Mouse (Mus musculus) hindbrain, embryonic 10.5 days (tissue): ENCODE measurements around the gene Ppm1n. TPM values are rescaled to one million over a fixed set of nuclear protein-coding genes. Genes with fewer than 3 reads are reported as not detected.

Experiments used
- DNase-seq: peaks from one replicate; pipeline ENCODE4 v3.0.0-alpha.2; 2017; ENCODE audit warnings: low spot score
- H3K27ac ChIP-seq: fragments of 300-500 bp; sonication (generic); 2 replicates; pipeline ENCODE4 v1.5.1; 2016; ENCODE audit warnings: mild to moderate bottlenecking, moderate library complexity
- H3K27me3 ChIP-seq: fragments of 300-500 bp; sonication (generic); 2 replicates; pipeline ENCODE4 v1.6.1; 2016; ENCODE audit warnings: mild to moderate bottlenecking; ENCODE audit not compliant: poor library complexity, insufficient read depth, severe bottlenecking
- H3K36me3 ChIP-seq: fragments of 300-500 bp; sonication (generic); 2 replicates; pipeline ENCODE4 v1.6.1; 2016; ENCODE audit warnings: mild to moderate bottlenecking, moderate library complexity
- H3K4me1 ChIP-seq: fragments of 300-500 bp; sonication (generic); replicated peaks from 2 replicates; pipeline ENCODE4 v1.6.1; 2016; ENCODE audit warnings: mild to moderate bottlenecking
- H3K4me3 ChIP-seq: fragments of 300-500 bp; sonication (generic); 2 replicates; pipeline ENCODE4 v1.5.1; 2016; ENCODE audit warnings: mild to moderate bottlenecking, moderate library complexity
- H3K9me3 ChIP-seq: fragments of 300-500 bp; sonication (generic); 2 replicates; pipeline ENCODE4 v1.6.1; 2016; ENCODE audit warnings: mild to moderate bottlenecking, moderate library complexity
- WGBS: fragments of 180-500 bp; shearing (Covaris S2); methylation state at CpG from one replicate; pipeline ENCODE4 v1.1.7; 2016; 5-methylcytosine and 5-hydroxymethylcytosine counted together
- polyA plus RNA-seq: library from polyadenylated mRNA; unstranded; fragments of >200 nt; fragmentation: Nextera tagmentation; extraction: Ambion mirVana; gene quantifications from 2 replicates; pipeline ENCODE4 v1.2.1, GENCODE M21; 2016

Ppm1n gene
- polyA plus RNA-seq: 0.30 and 0.42 TPM in 2 replicates

- H3K36me3 ChIP-seq: no peaks in the 10 kb centered on the region
- peaks cover 65% of the 10 kb centered on the region for H3K27me3 ChIP-seq
- H3K9me3 ChIP-seq: 0 out of 2 replicates have a peak, but pooled peaks cover 3% of the 10 kb centered on the region
- H3K4me3 ChIP-seq: peak within 1 kb of the TSS; percentile 43
- peak; percentile 37 for DNase-seq
- no peak within 1 kb of the TSS for H3K27ac ChIP-seq
- H3K4me1 ChIP-seq: peaks cover 27% of the 10 kb centered on the region
- under 1% methylated on average over 46 of the region's 46 CpGs for WGBS
Observed at GRCm38 (mm10) chr7:19279581-19280114, at the start of gene Ppm1n. TSS of gene Ppm1n (minus strand) at chr7:19280064.

GRCm38 (mm10) chr7:19328425-19328824 lies 48.6 kb upstream of the Ppm1n start:
- no peak overlapping the region for H3K4me3 ChIP-seq
- DNase-seq: no peak
- no peaks in the 10 kb centered on the region for H3K36me3 ChIP-seq
- H3K4me1 ChIP-seq: peaks cover 33% of the 10 kb centered on the region
- peaks cover 22% of the 10 kb centered on the region for H3K27me3 ChIP-seq
- H3K9me3 ChIP-seq: no peaks in the 10 kb centered on the region
- H3K27ac ChIP-seq: no peak overlapping the region

GRCm38 (mm10) chr7:19327782-19328181 lies 47.9 kb upstream of the Ppm1n start:
- Histone ChIP-seq H3K9me3 (no peaks in the 10 kb centered on the region), H3K27ac (peak overlapping the region; percentile 81), H3K36me3 (no peaks in the 10 kb centered on the region), H3K4me1 (peaks cover 27% of the 10 kb centered on the region), H3K27me3 (peaks cover 22% of the 10 kb centered on the region), H3K4me3 (peak overlapping the region; percentile 52; the same call in 1 of the 2 replicates)
- no peak for DNase-seq
- 81% methylated on average over 5 of the region's 5 CpGs for WGBS

GRCm38 (mm10) chr7:19327128-19327527 lies 47.3 kb upstream of the Ppm1n start:
- H3K9me3 ChIP-seq: no peaks in the 10 kb centered on the region
- WGBS: under 1% methylated on average over 22 of the region's 22 CpGs
- no peaks in the 10 kb centered on the region for H3K36me3 ChIP-seq
- H3K4me1 ChIP-seq: peaks cover 27% of the 10 kb centered on the region
- H3K27me3 ChIP-seq: peaks cover 22% of the 10 kb centered on the region
- peak overlapping the region; percentile 52 for H3K4me3 ChIP-seq
- peak overlapping the region; percentile 81 for H3K27ac ChIP-seq
- DNase-seq: peak; percentile 87

- peak overlapping the region; percentile 81 for H3K27ac ChIP-seq
- under 1% methylated on average over 20 of the region's 20 CpGs for WGBS
- H3K36me3 ChIP-seq: no peaks in the 10 kb centered on the region
- DNase-seq: peak; percentile 89
- no peaks in the 10 kb centered on the region for H3K9me3 ChIP-seq
- peak overlapping the region; percentile 52 for H3K4me3 ChIP-seq
- H3K27me3 ChIP-seq: peaks cover 14% of the 10 kb centered on the region
- peaks cover 27% of the 10 kb centered on the region for H3K4me1 ChIP-seq
Observed at GRCm38 (mm10) chr7:19326359-19326758, 46.5 kb upstream of the Ppm1n start.

GRCm38 (mm10) chr7:19325262-19326199 lies 45.7 kb upstream of the Ppm1n start:
- WGBS: 73% methylated on average over 21 of the region's 21 CpGs
- peaks cover 11% of the 10 kb centered on the region for H3K27me3 ChIP-seq
- peak overlapping the region; percentile 81; the same call in 1 of the 2 replicates for H3K27ac ChIP-seq
- no peaks in the 10 kb centered on the region for H3K36me3 ChIP-seq
- H3K4me3 ChIP-seq: peak overlapping the region; percentile 52; the same call in 1 of the 2 replicates
- peaks cover 31% of the 10 kb centered on the region for H3K4me1 ChIP-seq
- no peaks in the 10 kb centered on the region for H3K9me3 ChIP-seq
- DNase-seq: no peak

GRCm38 (mm10) chr7:19324221-19324620 lies 44.4 kb upstream of the Ppm1n start:
- DNase-seq: no peak
- Histone ChIP-seq H3K4me1 (peaks cover 44% of the 10 kb centered on the region), H3K9me3 (no peaks in the 10 kb centered on the region), H3K36me3 (no peaks in the 10 kb centered on the region), H3K27me3 (peaks cover 9% of the 10 kb centered on the region), H3K27ac (no peak overlapping the region), H3K4me3 (no peak overlapping the region)
- 88% methylated on average over 11 of the region's 11 CpGs for WGBS

- Histone ChIP-seq H3K36me3 (no peaks in the 10 kb centered on the region), H3K9me3 (no peaks in the 10 kb centered on the region), H3K4me3 (no peak overlapping the region), H3K4me1 (peaks cover 41% of the 10 kb centered on the region), H3K27me3 (peaks cover 26% of the 10 kb centered on the region), H3K27ac (no peak overlapping the region)
- WGBS: 51% methylated on average over 9 of the region's 9 CpGs
- DNase-seq: no peak
Observed at GRCm38 (mm10) chr7:19322489-19322888, 42.6 kb upstream of the Ppm1n start.

- no peak for DNase-seq
- H3K9me3 ChIP-seq: no peaks in the 10 kb centered on the region
- peaks cover 36% of the 10 kb centered on the region for H3K4me1 ChIP-seq
- H3K4me3 ChIP-seq: no peak overlapping the region
- H3K36me3 ChIP-seq: no peaks in the 10 kb centered on the region
- H3K27ac ChIP-seq: no peak overlapping the region
- H3K27me3 ChIP-seq: peaks cover 34% of the 10 kb centered on the region
- 61% methylated on average over 5 of the region's 5 CpGs for WGBS
Observed at GRCm38 (mm10) chr7:19321464-19321863, 41.6 kb upstream of the Ppm1n start.

- 42% methylated on average over 7 of the region's 7 CpGs for WGBS
- no peaks in the 10 kb centered on the region for H3K36me3 ChIP-seq
- peak overlapping the region; percentile 79 for H3K27ac ChIP-seq
- peak overlapping the region; percentile 59; the same call in 1 of the 2 replicates for H3K4me3 ChIP-seq
- H3K27me3 ChIP-seq: peaks cover 41% of the 10 kb centered on the region
- H3K9me3 ChIP-seq: no peaks in the 10 kb centered on the region
- H3K4me1 ChIP-seq: peaks cover 34% of the 10 kb centered on the region
- no peak for DNase-seq
Observed at GRCm38 (mm10) chr7:19320637-19321036, 40.8 kb upstream of the Ppm1n start.

- H3K4me3 ChIP-seq: peak overlapping the region; percentile 59
- under 1% methylated on average over 41 of the region's 41 CpGs for WGBS
- H3K4me1 ChIP-seq: peaks cover 34% of the 10 kb centered on the region
- DNase-seq: peak; percentile 98
- no peaks in the 10 kb centered on the region for H3K9me3 ChIP-seq
- no peaks in the 10 kb centered on the region for H3K36me3 ChIP-seq
- H3K27ac ChIP-seq: peak overlapping the region; percentile 79
- peaks cover 48% of the 10 kb centered on the region for H3K27me3 ChIP-seq
Observed at GRCm38 (mm10) chr7:19319906-19320305, 40.0 kb upstream of the Ppm1n start.

- Histone ChIP-seq H3K27ac (peak overlapping the region; percentile 79), H3K4me1 (peaks cover 34% of the 10 kb centered on the region), H3K27me3 (peaks cover 52% of the 10 kb centered on the region), H3K4me3 (peak overlapping the region; percentile 59), H3K36me3 (no peaks in the 10 kb centered on the region), H3K9me3 (no peaks in the 10 kb centered on the region)
- WGBS: 22% methylated on average over 9 of the region's 9 CpGs
- DNase-seq: no peak
Observed at GRCm38 (mm10) chr7:19319458-19319857, 39.6 kb upstream of the Ppm1n start.

GRCm38 (mm10) chr7:19318676-19319075 lies 38.8 kb upstream of the Ppm1n start:
- H3K27me3 ChIP-seq: peaks cover 60% of the 10 kb centered on the region
- H3K9me3 ChIP-seq: no peaks in the 10 kb centered on the region
- no peak overlapping the region for H3K4me3 ChIP-seq
- 83% methylated on average over 7 of the region's 7 CpGs for WGBS
- no peaks in the 10 kb centered on the region for H3K36me3 ChIP-seq
- no peak for DNase-seq
- H3K27ac ChIP-seq: no peak overlapping the region
- peaks cover 34% of the 10 kb centered on the region for H3K4me1 ChIP-seq
